Mouse (Mus musculus): ENCODE data around the gene Cend1.

The Cend1 gene

DNA sequence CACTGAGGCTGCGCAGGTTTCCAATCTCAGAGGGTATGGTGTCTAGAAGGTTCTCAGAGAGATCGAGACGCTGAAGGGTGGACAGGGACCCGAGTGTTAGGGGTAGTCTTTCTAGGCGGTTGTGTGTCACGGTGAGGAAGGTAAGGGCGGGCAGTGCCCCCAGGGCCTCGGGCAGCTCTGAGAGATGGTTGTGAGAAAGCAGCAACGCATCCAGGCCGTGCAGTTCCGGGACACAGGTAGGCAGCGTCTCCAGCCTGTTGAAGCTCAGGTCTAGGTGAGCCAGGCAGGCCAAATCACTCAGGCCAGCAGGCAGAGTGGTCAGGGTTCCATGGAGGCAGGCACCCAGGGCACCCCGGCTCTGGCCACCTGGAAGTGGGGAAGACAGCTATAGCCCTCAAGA is 12.9 kb upstream of the Cend1 start:
- no peak for DNase-seq

DNA sequence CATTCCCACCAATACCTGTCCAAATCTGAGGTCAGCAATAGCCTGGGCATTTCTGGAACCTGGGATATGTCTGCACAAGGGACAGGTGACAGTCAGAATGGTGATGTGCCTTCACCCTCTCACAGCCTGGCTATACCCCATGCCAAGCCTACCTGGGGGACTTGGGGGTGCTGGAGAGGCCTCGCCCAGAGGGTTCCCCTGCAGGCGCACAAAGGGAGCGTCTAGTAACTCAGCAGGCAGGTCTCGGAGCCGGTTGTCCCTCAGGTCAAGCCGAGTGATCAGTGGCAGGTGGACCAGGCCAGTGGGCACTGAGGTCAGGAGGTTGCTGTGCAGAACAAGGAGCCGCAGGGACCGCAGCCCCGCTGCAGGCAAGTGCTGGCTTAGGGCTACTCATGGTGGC is 12.2 kb upstream of the Cend1 start:
- no peak for DNase-seq

DNA sequence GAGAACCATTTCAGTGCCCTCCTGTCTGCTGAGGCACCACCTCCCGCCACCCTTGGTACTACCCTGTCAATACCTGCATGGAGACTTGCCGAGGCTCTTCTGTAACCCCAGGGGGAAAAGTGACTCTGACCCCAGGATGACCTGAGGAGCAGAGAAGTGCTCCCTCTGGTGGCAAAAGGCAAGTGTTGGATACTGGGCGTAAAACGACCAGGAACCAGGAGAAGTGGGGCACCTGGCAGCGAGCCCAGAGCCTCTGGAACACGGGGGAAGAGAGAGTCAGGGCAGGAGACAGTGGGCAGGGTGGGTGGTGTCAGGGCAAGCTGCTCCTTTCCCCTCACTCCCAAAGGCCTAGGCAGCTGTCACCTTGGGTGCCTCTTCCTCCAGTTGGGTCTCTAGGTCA is 11.3 kb upstream of the Cend1 start:
- peak; percentile 78 to 88 for DNase-seq

DNA sequence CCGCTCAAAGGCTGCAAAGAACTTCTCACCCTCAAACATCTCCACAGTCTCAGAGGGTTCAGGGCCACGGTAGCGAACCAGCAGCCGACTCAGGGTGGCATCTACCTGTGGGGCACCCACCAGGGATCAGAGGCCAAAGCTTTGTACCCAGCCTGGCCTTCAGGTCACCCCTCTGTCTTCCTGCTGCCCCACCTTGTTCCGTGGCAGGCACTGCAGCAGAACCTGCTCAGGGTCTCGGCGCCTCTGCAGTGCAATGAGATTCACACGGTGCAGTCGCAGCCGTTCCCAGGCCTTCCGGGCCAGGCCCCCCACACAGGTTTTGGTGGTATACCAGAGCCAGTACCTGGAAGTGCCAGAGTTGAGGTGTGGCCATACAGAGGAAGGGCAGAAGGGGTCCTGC is 10.5 kb upstream of the Cend1 start:
- DNase-seq: no peak

DNA sequence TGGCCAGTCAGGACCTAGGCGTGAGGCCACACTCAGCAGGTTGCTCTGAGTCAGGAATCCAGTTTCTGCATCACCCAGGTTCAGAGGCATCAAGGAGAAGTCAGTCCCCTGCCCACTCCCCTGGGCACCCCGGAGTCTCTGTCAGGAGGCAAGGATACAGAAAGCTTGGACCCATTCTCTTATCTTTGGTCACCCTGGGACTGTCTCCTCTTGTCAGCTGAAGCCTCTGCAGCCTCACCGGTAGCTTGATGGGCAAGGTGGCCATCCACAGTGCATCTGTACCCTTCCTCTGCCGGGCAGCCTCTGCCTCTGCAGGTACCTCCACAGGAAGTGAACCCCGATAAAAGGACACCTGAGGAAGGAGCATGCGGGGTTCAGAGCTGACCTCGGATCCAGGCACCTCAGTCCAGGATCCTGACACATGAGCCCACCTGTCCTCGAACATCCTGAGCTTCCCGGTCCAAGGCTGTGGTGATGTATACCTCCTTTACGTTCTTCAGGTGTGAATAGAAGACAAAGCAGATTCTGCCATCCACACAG is 9.9 kb upstream of the Cend1 start:
- DNase-seq: no peak

GRCm38 (mm10) chr7:141438201-141438968 is 9.1 kb upstream of the Cend1 start:
- DNase-seq: no peak

GRCm38 (mm10) chr7:141437178-141438120 is 8.2 kb upstream of the Cend1 start, which contains the start of gene Slc25a22:
Slc25a22 (minus strand) TSS chr7:141437892.
- DNase-seq: peak; percentile 81 to 91

DNA sequence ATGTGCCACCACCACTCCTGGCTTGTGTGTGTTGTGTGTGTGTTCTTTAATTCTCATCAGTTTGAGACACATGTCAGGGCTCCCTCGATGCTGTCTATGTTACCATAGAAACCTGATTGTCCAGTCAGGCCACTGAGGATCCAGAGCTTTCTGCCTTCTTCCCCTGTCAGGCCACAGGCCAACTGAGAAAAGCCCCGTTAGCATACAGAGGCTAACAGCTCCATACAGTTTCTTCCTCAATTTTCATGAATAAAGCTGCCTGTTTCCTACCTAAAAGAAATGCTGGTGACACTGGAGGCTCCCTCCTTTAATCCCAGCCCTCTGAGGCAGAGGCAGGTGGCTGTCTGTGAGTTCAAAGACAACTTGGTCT is 7.2 kb upstream of the Cend1 start:
- DNase-seq: no peak

DNA sequence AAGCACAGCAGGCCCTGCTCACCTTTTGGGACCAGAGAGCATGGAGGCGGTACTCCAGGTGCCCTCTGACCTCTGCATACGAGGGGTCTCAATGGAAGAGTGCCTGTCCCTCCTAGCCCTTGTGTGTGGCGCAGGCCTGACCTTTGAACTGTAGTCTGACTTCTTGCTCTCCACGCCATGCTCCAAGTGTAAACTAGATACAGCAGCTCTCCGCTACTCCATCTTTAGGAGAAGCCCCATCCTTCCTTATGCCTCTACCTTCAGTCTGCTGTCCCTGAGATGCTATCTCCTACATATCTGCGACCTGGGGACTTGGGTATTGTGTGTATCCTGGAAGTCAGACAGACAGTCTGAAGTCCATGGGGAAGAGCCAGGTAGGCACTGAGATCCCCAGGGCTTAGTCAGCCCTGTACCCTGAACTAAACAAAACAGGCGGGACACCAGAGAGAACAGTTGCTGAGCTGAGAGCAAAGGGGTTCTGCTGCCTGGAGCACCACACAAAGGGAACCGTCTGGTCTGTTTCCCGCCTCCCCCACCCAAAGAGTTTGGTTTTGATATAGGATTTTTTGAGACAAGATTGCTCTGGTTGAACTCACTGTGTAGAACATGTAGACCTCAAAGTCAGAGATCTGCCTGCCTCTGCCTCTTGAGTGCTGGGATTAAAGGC is 6.7 kb upstream of the Cend1 start:
- peak in 1 of 2 experiments; percentile 47 for DNase-seq

DNA sequence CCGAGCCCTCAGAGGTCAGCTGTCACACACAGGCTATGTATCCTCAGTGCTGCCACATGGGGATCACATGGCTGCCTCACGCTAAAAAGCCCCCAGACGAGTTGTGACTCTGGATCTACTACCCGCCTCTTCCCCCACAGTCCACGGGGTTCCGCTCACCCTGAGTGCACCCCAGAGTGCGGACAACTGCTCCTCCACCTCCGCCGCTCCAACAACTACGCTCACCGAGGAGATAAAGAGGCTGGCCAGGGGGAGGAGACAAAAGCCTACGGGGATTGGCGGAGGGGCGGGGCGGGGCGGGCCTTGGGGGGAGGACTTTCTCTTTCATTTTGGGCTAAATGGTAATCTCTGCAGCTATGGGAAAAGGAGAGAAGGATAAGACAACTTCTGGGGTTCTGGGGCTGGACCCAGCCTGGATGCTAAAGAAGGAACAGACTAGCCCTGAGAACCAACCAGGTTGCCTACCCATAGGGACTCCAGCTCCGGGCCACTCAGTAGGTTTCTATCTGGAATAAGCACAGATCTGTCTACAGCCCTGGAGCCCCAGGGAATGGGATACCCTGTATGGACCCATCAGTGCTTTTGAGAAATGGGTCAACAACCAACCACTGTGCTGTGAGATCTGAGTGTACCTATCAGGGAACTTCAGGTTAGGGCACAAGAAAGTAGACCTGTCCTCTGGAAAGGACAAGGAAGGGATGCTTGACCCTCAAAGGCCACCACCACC is 6.0 kb upstream of the Cend1 start:
- peak; percentile 65 to 76 for DNase-seq

DNA sequence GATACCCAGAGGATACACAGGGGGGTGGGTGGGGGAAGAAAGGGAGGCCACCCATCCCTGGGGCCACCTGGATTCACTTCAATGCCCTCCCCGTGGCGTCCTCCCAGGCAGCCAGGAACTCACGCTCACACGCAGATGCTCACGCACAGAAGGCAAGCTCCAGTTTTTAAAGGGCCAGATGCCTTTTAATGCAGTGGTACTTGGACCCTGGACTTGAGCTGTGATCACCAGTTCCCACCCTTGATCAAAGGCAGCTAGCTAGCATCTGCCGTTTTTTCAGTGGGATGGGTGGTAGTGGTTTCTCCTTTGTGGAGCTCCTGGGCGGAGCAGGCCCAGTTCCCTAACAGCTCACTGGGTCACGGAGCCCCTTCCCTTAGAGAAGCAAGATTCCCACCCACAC is 5.2 kb upstream of the Cend1 start:
- peak; percentile 56 to 59 for DNase-seq

DNA sequence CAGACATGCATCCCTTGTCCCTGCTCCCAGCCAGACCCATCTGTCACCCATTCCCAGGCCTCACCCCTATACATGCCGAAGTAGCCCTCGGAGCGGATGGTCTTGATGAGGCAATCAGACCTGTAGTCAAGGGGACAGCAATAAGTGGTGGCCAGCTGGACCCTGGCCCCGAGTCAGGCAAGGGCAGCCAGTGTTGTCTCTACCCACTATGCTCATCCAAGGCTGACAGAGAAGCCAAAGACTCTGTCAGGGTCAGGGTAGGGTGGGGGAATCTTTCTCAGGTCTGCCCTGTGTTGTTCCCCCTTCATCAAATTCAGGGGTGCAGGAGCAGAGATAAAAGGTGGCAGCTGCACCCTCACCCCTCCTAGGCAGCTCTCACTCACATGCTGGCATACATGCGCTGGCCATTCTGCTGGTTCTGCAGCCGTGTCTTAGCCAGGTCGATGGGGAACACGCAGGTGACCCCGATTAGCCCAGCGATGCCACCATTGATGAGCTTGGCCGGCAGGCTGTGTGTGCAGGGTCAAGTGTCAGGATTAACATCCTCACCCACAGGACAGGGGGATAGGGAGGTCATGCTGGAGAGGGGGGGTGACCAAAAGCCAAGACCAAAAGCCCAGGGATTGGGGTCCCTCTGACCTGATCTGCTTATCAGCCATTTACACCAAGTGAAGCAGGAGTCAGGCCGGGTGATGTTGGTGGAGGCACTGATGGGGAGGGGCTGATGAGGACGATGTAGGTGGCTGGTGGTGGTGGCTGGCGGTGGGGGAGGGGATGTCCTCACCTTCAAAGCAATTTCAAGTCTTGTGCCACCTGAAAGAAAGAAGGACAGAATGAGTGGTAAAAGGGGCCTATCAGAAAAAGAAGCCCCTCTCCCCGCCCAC is 4.5 kb upstream of the Cend1 start:
- no peak for DNase-seq

DNA sequence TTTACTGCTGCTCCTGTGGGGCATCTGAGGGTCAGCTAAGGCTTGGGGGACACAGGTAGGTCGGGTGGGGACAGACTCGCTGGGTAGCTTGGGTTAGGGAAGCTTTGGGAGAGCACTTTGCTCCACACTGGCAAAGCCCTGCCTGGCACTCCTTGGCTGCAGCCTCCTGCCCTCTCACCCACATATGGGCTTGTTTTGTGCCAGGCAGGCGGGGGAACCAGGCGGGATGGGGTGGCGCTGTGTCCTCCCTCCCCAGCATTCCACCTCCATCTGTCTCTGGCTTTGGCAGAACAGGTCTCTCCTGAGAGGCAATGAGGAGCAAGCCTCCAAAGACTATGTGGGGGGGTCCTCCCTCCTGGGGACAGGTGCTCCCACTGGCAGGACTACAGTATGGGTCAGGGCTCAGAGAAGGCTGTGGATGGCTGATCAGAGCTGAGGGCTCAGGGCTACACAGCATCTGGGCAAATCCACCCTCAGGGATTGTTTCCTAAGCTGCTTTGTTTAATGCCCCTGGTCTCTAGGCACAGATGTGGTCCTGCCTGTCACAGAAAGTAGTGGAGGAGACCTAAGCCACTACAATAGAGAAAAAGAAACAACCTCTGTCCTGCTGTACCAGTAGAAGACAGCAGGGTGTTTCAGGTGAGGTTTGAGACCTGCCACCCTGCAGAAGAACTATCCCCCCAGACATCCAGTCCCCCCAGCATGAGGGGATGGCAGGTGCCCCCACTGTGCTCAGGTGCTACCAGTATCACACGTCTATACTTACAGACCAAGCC is 3.6 kb upstream of the Cend1 start:
- peak; percentile 80 to 87 for DNase-seq

DNA sequence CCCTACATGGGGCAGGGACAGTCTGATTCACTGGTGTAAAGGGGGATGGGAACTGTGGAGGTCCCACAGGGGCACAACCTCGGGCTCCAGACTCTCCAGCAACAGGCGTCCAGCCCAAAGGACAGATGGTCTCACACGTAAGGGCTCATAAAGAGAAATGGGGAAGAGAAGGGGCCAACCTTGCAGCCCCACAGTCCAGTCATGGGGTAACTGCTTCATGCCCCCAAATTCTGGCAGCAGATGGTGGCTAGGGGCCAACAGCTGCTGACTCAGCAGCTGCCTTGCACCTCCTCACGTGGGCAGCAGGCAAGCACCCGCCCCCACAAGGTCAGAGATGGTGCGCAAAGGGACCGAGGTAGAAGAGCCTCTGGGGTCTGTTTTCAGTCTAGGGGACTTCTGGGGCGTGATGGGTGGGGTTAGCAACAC is 2.9 kb upstream of the Cend1 start:
- peak; percentile 71 to 73 for DNase-seq

GRCm38 (mm10) chr7:141431434-141432185 is 2.3 kb upstream of the Cend1 start:
- no peak for DNase-seq

- DNase-seq: no peak
Measured at GRCm38 (mm10) chr7:141430585-141431240, 1.4 kb upstream of the Cend1 start.

DNA sequence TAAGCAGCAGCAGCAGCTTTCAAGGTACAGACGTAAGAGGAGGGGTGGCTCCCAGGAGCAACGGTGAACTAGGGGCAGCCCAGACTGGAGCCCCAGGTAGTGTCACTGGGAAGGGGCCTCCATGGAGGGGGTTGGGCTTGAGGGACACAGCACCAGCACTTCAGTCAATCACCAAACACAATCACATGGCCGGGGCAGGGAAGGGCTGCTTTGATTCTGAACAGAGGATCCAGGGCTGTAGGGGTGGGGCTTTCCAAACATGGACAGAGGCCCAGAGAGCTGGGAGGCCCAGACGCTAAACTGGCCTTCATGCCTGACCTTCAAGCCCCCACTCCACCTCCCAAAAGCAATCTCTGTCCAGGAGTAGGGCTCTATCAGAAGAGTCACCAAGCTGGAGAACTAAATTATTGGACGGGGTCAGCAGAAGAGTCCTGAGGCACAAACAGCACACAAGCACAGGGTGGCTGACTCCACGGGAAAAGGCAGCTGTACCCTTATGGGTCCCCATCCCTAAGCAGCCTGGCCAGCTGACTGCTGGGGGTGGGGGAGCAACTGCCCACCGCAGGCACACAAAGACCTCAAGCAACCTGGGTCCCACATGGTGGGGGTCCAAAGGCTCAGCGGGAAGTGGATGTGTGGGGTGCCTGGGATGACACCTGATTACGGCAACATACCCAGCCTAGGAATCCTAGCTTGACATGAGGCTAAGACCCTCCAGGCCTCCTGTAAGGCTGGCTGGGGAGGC is 721 bp upstream of the Cend1 start:
- no peak for DNase-seq

- no peak for DNase-seq
Measured at GRCm38 (mm10) chr7:141428701-141429100, 590 bp downstream of the Cend1 start.

All from kidney, postnatal 36 days (tissue).